Mouse (Mus musculus) embryonic facial prominence, embryonic 10.5 days (tissue): ENCODE measurements around the gene Cst6. TPM values are rescaled to one million over a fixed set of nuclear protein-coding genes. Genes with fewer than 3 reads are reported as not detected.
"Not testable (repeated sequence)": the region's sequence is repeated elsewhere in the genome, so short reads cannot be mapped to it uniquely, and the experiment has no call there.

ENCODE experiments used
- DNase-seq: peaks from one replicate; pipeline ENCODE4 v3.0.0-alpha.2; 2017; ENCODE audit warnings: low spot score
- H3K27ac ChIP-seq: fragments of 300-500 bp; sonication (generic); replicated peaks from 2 replicates; pipeline ENCODE4 v1.5.1; 2016; ENCODE audit warnings: mild to moderate bottlenecking
- H3K27me3 ChIP-seq: fragments of 300-500 bp; sonication (generic); replicated peaks from 2 replicates; pipeline ENCODE4 v1.6.1; 2016; ENCODE audit warnings: low read depth, mild to moderate bottlenecking; ENCODE audit not compliant: poor library complexity, severe bottlenecking
- H3K36me3 ChIP-seq: fragments of 300-500 bp; sonication (generic); replicated peaks from 2 replicates; pipeline ENCODE4 v1.6.1; 2016; ENCODE audit warnings: mild to moderate bottlenecking, moderate library complexity
- H3K4me1 ChIP-seq: fragments of 300-500 bp; sonication (generic); 2 replicates; pipeline ENCODE4 v1.6.1; 2016
- H3K4me3 ChIP-seq: fragments of 300-500 bp; sonication (generic); 2 replicates; pipeline ENCODE4 v1.5.1; 2016; ENCODE audit warnings: mild to moderate bottlenecking, moderate library complexity
- H3K9me3 ChIP-seq: fragments of 300-500 bp; sonication (generic); 2 replicates; pipeline ENCODE4 v1.6.1; 2016; ENCODE audit warnings: mild to moderate bottlenecking
- WGBS: fragments of 180-500 bp; shearing (Covaris S2); methylation state at CpG from one replicate; pipeline ENCODE4 v1.1.7; 2016; 5-methylcytosine and 5-hydroxymethylcytosine counted together
- polyA plus RNA-seq: library from polyadenylated mRNA; unstranded; fragments of >200 nt; fragmentation: Nextera tagmentation; extraction: Ambion mirVana; gene quantifications from 2 replicates; pipeline ENCODE4 v1.2.1, GENCODE M21; 2016

The Cst6 gene
- 0.24 and 0.65 TPM in 2 replicates for polyA plus RNA-seq

DNA sequence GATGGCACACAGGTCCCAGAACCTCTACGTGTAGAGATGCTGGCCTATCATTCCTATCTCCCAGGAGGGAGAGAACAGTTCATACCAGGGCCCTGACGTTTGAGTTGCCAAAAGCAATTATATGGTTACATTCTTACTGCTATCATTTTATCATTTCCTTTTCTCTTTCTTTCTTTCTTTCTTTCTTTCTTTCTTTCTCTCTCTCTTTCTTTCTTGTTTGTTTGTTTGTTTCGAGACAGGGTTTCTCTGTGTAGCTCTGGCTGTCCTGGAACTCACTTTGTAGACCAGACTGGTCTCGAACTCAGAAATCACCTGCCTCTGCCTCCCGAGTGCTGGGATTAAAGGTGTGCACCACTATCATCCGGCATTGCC is at the start of gene Cst6:
Gene Cst6, minus strand, starts transcription at position 73 of the 372 bp plus-strand sequence.
- H3K27ac ChIP-seq, result not testable (repeated sequence)
- peak within 1 kb of the TSS; percentile 58 for H3K4me3 ChIP-seq
- WGBS, result 66% methylated on average over 6 of the region's 6 CpGs

DNA sequence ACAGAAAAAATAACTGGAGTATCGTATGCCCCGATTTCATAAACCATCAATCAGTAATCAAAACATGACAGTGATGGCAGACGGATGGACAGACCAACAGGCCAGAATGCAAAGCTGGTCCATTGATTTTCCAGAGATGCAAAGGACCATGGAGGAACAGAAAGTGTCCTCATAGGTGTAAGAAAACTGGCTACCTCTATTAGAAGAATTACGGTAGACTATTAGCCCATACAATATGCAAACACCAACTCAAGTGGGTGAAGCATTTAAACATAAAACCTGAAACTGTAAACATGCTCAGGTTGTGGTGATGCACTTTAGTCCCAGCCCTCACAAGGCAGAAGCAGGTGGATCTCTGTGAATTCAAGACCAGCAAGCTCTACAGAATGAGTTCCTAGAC is 46.0 kb upstream of the Cst6 start:
- Histone ChIP-seq H3K27ac (no peak overlapping the region), H3K4me1 (peaks cover 6% of the 10 kb centered on the region), H3K9me3 (no peaks in the 10 kb centered on the region), H3K4me3 (no peak overlapping the region), H3K27me3 (no peaks in the 10 kb centered on the region), H3K36me3 (no peaks in the 10 kb centered on the region)
- 68% methylated on average over 4 of the region's 4 CpGs for WGBS
- no peak for DNase-seq

More for the DNA sequence above, at the start of gene Cst6:
- peaks cover 25% of the 10 kb centered on the region for H3K27me3 ChIP-seq
- H3K9me3 ChIP-seq, H3K4me1 ChIP-seq, DNase-seq, H3K36me3 ChIP-seq: not testable (repeated sequence)

DNA sequence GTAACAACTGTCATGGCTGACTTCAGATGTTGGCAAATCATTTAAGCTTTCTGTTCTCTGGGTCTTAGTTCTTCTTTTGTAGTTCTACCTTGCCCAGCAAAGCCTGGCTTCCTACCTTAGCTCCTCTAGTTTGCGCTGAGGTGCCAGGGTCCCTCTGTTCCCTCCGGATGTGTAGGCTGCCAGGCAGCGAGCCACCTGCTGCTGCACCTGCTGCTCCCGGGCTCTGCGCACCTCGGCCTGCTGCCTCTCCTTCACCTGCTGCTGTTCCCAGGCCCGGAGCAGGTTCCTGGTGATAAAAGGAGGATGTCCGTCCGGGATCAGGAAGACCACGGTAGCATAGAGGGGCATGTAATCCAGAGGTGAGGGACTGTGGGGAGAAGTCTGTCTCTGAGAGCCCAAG is 44.8 kb upstream of the Cst6 start:
- 57% methylated on average over 10 of the region's 10 CpGs for WGBS
- no peak for DNase-seq
- H3K4me3 ChIP-seq, result no peak overlapping the region
- no peaks in the 10 kb centered on the region for H3K9me3 ChIP-seq
- no peak overlapping the region for H3K27ac ChIP-seq
- peaks cover 18% of the 10 kb centered on the region for H3K4me1 ChIP-seq
- H3K27me3 ChIP-seq, result no peaks in the 10 kb centered on the region
- no peaks in the 10 kb centered on the region for H3K36me3 ChIP-seq

DNA sequence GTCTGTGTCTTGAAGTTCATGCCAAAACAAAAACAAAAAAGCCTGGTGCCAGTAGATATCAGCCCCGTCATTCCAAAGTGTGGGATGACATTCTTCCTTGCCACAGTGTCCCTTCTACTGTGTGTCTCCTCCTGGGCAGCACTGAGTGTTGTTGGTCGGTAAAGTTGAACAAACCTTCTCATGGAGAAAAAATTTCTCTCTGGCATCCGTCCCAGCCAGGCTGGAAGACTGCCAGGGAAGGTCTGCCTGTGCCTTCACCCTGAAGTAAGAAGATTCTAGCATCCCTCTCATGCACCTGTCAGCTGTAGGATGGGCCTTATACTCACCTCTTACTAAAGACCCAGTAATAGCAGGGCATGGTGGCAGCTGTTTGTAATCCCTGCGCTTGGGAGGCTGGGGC is 43.5 kb upstream of the Cst6 start:
- Histone ChIP-seq H3K4me3 (no peak overlapping the region), H3K27me3 (no peaks in the 10 kb centered on the region), H3K36me3 (no peaks in the 10 kb centered on the region), H3K9me3 (no peaks in the 10 kb centered on the region), H3K4me1 (peaks cover 19% of the 10 kb centered on the region), H3K27ac (no peak overlapping the region)
- 77% methylated on average over 4 of the region's 4 CpGs for WGBS
- no peak for DNase-seq

DNA sequence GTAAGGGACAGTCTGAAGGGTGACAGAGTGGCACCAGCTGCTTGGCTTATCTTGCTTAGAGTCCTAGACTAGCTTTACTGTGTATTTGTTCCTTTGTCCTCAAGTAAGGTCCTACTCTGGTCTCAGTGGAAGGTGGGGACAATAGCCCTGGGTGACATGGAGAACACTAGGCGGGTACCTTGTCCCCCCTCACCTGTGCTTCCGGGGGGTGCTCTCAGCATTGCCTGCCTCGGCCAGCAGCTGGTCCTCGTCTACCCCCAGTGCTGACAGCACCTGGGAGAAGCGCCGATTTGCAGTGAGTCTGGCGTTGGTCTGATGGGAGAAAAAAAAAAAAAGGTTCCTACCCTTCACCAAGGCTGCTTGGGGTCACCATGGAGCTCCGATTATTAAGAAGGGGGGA is 41.0 kb upstream of the Cst6 start:
- peaks cover 35% of the 10 kb centered on the region for H3K4me1 ChIP-seq
- WGBS, result 88% methylated on average over 8 of the region's 8 CpGs
- H3K4me3 ChIP-seq, result peak overlapping the region; percentile 100
- no peaks in the 10 kb centered on the region for H3K27me3 ChIP-seq
- DNase-seq, result no peak
- peaks cover 14% of the 10 kb centered on the region for H3K36me3 ChIP-seq
- no peaks in the 10 kb centered on the region for H3K9me3 ChIP-seq
- no peak overlapping the region; the same call in 1 of the 2 replicates for H3K27ac ChIP-seq

DNA sequence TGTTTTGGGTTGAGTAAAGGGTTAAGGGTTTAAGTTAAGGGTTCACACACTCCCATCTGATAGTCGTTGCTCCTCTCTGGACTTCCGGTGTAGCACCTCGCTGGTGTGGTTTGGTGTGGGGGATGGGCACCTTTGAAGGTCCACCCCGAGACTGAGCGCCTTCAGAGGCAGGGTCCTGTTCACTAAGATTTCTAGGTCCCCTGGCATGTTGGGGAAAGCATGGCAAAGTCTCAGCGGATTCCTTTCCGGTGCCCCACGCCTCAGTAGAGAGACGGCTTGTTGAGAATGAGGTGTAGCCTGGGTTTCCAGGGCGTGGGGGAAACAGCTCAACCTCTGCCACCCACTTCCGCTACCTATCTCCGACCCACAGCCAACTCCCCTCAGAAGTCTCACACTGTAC is 40.3 kb upstream of the Cst6 start:
- peaks cover 35% of the 10 kb centered on the region for H3K4me1 ChIP-seq
- 46% methylated on average over 12 of the region's 12 CpGs for WGBS

DNA sequence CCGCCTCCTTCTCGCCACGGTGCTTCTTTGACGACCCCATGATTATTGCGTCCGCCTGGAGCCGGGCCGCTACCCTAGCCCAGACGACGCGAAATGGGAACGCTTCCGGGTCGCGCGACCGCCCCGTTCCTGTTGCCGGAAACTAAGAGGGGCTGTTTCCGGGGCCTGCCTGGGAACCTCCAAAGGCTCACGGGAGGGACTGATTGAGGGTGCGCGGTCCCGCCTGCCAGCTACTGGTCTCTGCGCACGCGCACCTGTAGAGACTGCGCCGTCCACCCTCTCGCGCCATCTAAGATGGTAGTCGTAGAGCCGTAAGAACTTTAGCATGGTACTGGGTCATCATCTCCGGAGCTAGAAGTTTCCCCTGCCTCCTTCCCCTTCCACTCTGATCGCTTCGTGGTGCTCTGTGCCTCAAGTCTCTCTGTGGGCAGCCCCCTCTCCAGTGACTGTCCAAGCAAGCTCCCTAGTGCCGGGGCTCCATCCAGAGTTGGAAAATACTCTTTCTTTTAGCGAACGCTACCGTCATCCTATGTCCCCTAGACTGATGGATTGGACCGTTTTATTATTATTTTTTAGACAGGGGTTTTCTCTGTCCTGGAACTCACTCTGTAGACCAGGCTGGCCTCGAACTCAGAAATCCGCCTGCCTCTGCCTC is 39.3 kb upstream of the Cst6 start, which contains the start of gene Sart1:
Gene Sart1, minus strand, starts transcription at position 116 of the 655 bp plus-strand sequence.
- Histone ChIP-seq H3K36me3 (peaks cover 32% of the 10 kb centered on the region), H3K9me3 (no peaks in the 10 kb centered on the region), H3K4me1 (peaks cover 35% of the 10 kb centered on the region), H3K4me3 (peak within 1 kb of the TSS; percentile 100), H3K27ac (peak within 1 kb of the TSS; percentile 93), H3K27me3 (no peaks in the 10 kb centered on the region)
- DNase-seq, result peak; percentile 96
- 2% methylated on average over 43 of the region's 43 CpGs for WGBS

More for the DNA sequence above, 40.3 kb upstream of the Cst6 start:
- peak overlapping the region; percentile 93 for H3K27ac ChIP-seq
- peak overlapping the region; percentile 100 for H3K4me3 ChIP-seq
- no peaks in the 10 kb centered on the region for H3K27me3 ChIP-seq
- DNase-seq, result peak; percentile 40
- H3K9me3 ChIP-seq, result no peaks in the 10 kb centered on the region
- H3K36me3 ChIP-seq, result peaks cover 22% of the 10 kb centered on the region

DNA sequence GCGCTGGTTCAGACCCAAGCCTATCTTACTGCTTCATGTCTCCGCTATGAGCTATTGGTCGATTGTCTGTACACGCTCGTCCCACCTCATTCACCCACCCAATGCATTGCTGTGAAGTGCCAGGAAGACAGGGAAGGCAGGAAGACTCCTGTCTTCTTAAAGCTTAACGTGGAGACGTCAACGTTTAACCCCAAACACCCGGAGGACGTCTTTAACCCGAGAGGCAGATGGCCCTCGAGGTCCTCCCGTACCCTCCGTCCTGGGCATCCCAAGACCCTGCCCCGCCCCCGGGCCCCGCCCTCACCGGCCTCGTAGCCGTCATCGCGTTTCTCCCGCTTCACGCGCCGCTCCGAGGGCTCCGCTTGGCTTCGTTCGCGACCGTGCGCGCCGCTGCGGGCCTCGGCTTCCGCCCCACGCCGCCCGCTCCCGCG is 38.7 kb upstream of the Cst6 start:
- H3K27ac ChIP-seq, result peak overlapping the region; percentile 93
- WGBS, result under 1% methylated on average over 43 of the region's 43 CpGs
- H3K9me3 ChIP-seq, result no peaks in the 10 kb centered on the region
- DNase-seq, result peak; percentile 66
- peaks cover 35% of the 10 kb centered on the region for H3K4me1 ChIP-seq
- peak overlapping the region; percentile 100 for H3K4me3 ChIP-seq
- peaks cover 38% of the 10 kb centered on the region for H3K36me3 ChIP-seq
- H3K27me3 ChIP-seq, result no peaks in the 10 kb centered on the region

DNA sequence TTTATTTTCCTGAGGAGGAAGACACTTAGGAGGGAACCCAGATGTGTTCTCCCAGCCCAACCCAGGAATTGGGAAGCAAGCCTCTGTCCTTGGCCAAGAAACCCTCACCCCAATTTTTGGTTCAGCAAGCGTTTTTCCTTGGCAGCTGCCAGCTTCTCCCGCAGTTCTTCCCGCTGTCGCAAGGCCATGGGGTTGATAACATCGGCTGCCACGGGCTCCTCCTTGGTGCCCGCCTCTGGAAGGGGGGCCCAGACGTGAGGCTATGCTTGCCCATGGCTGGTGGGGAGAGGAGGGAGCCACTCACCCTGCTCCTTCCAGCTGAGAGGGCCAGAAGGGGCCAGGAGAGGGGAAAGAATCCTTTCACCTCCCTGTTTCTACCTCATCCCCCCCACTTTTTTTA is 35.3 kb upstream of the Cst6 start:
- Histone ChIP-seq H3K4me1 (peaks cover 23% of the 10 kb centered on the region), H3K4me3 (no peak overlapping the region), H3K27me3 (no peaks in the 10 kb centered on the region), H3K27ac (no peak overlapping the region), H3K36me3 (peaks cover 72% of the 10 kb centered on the region), H3K9me3 (no peaks in the 10 kb centered on the region)
- DNase-seq, result no peak
- WGBS, result 94% methylated on average over 8 of the region's 8 CpGs

DNA sequence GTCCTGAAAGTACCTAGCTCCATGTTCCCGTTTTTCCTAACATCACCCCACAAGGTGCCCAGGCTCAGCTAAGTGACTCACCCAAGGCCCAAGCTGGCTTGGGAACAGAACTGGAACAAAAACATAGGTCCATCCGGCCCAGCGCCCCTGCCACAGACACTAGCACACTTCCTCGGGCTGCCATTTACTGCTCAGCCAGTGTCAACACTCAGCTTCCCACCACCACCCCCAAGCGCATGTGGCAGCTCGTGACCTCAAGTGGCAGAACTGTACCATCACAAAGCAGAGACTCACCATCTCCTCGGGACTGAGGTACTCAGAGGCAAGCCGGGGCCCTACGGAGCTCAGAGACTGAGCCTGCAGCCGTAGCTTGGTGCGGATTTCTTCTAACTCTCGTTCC is 34.0 kb upstream of the Cst6 start:
- DNase-seq, result no peak
- Histone ChIP-seq H3K4me3 (no peak overlapping the region), H3K4me1 (peaks cover 16% of the 10 kb centered on the region), H3K27me3 (no peaks in the 10 kb centered on the region), H3K36me3 (peaks cover 85% of the 10 kb centered on the region), H3K9me3 (no peaks in the 10 kb centered on the region), H3K27ac (no peak overlapping the region)
- WGBS, result 92% methylated on average over 12 of the region's 12 CpGs

DNA sequence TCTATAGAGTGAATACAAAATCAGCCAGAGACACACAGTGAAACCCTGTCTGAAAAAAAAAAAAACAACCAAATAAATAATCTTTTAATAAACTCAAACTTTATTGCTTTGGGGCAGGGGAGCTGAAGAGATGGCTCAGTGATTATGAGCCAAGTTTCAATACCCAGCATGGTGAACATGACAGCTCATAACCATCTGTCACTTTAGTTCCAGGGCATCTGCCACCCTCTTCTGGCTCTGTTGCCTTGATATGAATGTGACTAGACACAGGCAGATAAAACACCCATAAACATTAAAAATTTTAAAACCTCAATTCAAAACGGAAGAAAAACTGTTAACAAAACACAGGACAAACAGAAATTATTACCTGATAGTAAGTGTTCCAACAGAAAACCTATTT is 28.1 kb upstream of the Cst6 start:
- no peaks in the 10 kb centered on the region for H3K27me3 ChIP-seq
- H3K27ac ChIP-seq, result no peak overlapping the region
- H3K9me3 ChIP-seq, result no peaks in the 10 kb centered on the region
- H3K36me3 ChIP-seq, result peaks cover 96% of the 10 kb centered on the region
- no peaks in the 10 kb centered on the region for H3K4me1 ChIP-seq
- H3K4me3 ChIP-seq, result no peak overlapping the region
- WGBS, result 93% methylated on average over 1 of the region's 1 CpGs
- no peak for DNase-seq

DNA sequence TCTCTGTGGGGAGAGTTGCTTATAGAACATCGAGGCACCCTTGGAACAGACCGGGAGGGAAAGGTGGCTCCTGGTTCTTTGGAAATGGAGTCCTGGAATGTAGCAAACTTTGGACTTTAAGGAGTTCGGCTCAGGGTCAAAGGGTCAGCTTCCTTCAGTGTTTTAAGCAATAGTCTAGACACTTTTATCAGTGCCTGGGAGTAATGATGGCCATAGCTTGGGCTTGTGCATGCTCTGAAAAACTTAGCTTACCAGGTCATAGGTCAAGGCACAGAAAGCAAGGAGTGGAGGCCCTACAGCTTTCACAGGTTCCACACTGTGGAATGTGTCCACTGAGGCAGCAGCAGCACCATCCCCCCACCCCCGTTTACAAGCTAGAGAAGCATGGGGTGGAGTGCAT is 25.4 kb upstream of the Cst6 start:
- no peaks in the 10 kb centered on the region for H3K27me3 ChIP-seq
- DNase-seq, result no peak
- H3K4me1 ChIP-seq, result no peaks in the 10 kb centered on the region
- H3K9me3 ChIP-seq, result no peaks in the 10 kb centered on the region
- WGBS, result 78% methylated on average over 4 of the region's 4 CpGs
- H3K27ac ChIP-seq, result no peak overlapping the region
- H3K36me3 ChIP-seq, result peaks cover 96% of the 10 kb centered on the region
- H3K4me3 ChIP-seq, result 0 out of 2 replicates have a peak overlapping the region, but pooled peaks have one; percentile 8

DNA sequence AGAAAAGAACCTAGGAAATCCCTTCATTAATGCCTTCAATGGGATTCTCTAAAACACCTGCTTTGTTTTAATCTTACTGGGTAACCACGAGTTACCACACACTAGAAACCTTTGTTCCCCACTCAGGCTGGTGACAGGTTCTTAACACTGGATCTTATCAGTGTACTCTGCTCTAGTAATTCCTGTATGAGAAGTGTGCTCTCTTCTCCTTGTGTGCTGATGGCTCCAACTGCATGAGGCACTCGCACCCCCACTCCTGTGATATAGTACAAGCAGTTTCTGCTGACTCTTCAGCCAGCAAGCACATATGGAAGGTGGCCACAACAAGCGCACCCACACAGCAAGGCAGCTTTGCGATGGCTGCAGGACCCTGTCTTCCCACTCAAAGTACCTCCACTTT is 24.8 kb upstream of the Cst6 start:
- Histone ChIP-seq H3K4me1 (no peaks in the 10 kb centered on the region), H3K9me3 (no peaks in the 10 kb centered on the region), H3K36me3 (peaks cover 96% of the 10 kb centered on the region), H3K27ac (no peak overlapping the region), H3K27me3 (no peaks in the 10 kb centered on the region), H3K4me3 (no peak overlapping the region)
- 88% methylated on average over 4 of the region's 4 CpGs for WGBS
- DNase-seq, result no peak
